Mouse (Mus musculus) lung, adult 2 months (tissue): ENCODE results near the gene Rhno1.

Experiments used
- CTCF ChIP-seq: fragments of 200-500 bp; IDR thresholded peaks from 2 replicates; pipeline ENCODE4 v1.5.1; 2011; ENCODE audit warnings: mild to moderate bottlenecking, low read length, control low read depth; ENCODE audit not compliant: insufficient read depth
- POLR2A ChIP-seq: fragments of 200-500 bp; IDR thresholded peaks from 2 replicates; pipeline ENCODE4 v1.6.1; 2011; ENCODE audit warnings: low read depth, mild to moderate bottlenecking, control low read depth, low read length, borderline replicate concordance; ENCODE audit errors: extremely low read depth

DNA sequence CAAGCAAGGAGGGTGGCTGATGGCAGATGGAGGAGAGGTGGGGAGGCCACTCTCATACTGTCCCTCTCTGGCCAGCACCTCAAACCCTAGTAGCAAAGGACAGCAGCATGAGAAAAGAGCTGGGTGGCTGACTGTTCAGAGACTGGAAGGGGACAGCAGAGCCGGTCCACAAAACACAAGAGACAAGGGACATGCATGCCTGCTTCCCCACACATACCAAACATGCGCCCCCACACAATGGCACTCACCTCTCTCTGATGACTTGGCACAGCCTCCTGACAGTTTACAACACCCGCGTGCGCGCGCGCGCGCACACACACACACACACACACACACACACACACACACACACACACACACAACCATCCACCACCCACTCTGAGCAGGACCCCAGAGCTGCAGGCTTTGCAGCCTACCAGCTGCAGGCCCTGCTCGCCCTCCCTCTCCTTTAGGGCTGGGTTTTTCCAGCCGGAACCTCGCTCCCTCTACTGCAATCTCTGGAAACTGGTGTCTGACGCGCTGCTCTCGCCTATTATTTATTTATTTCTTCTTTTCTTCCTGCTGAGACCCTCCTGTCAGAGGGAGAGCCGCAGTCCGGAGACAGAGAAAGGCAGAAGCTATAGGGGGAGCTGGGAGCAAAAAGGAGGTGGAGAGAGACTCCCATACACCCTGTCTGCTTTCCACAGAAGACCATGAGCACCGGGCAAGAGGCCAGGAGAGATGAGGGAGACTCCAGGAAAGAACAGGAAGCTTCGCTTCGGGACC is 36.9 kb upstream of the Rhno1 start:
- no peak for TF ChIP-seq POLR2A
- no peak for TF ChIP-seq CTCF
